Mouse (Mus musculus) megakaryocyte-erythroid progenitor cell, adult 5-6 weeks (primary cell): ENCODE measurements around the gene Camkmt. TPM values are rescaled to one million over a fixed set of nuclear protein-coding genes. Genes with fewer than 3 reads are reported as not detected.

Experiments
- ATAC-seq: replicated peaks from 2 replicates; pipeline ENCODE4 v1.8.0; 2016; ENCODE audit warnings: mild to moderate bottlenecking, inconsistent platforms; ENCODE audit not compliant: severe bottlenecking, poor library complexity, low FRiP score, low TSS enrichment
- total RNA-seq, 2 experiments: library from RNA; stranded (forward) in 1 of 2; stranded (reverse) in 1 of 2; fragments of 200-1000, 215-1000 nt in 1 of 2; fragments of >200 nt in 1 of 2; fragmentation: Nextera tagmentation in 1 of 2; gene quantifications; 2 replicates each; pipeline ENCODE4 v1.2.3; 2014 to 2017

Gene Camkmt
- total RNA-seq, 2 experiments from 2014 or later, result 3.1 to 5.6 TPM

- ATAC-seq, result no peak
Observed at GRCm38 (mm10) chr17:85159526-85159925, 69.2 kb downstream of the Camkmt start.

- no peak for ATAC-seq
Observed at GRCm38 (mm10) chr17:85160786-85161185, 70.4 kb downstream of the Camkmt start.

GRCm38 (mm10) chr17:85162569-85163271, 72.4 kb downstream of the Camkmt start:
- ATAC-seq, result no peak

- no peak for ATAC-seq
Observed at GRCm38 (mm10) chr17:85163272-85163610, 72.9 kb downstream of the Camkmt start.

GRCm38 (mm10) chr17:85168761-85169160, 78.4 kb downstream of the Camkmt start:
- ATAC-seq, result no peak

GRCm38 (mm10) chr17:85170541-85171255, 80.3 kb downstream of the Camkmt start:
- ATAC-seq, result no peak

- ATAC-seq, result no peak
Observed at GRCm38 (mm10) chr17:85171951-85172350, 81.6 kb downstream of the Camkmt start.

- no peak for ATAC-seq
Observed at GRCm38 (mm10) chr17:85177231-85177630, 86.9 kb downstream of the Camkmt start.

- ATAC-seq, result no peak
Observed at GRCm38 (mm10) chr17:85180471-85181060, 90.2 kb downstream of the Camkmt start.

- ATAC-seq, result peak; percentile 99
Observed at GRCm38 (mm10) chr17:85189227-85190127, 99.1 kb downstream of the Camkmt start.

- ATAC-seq, result no peak
Observed at GRCm38 (mm10) chr17:85190128-85190435, 99.7 kb downstream of the Camkmt start.

GRCm38 (mm10) chr17:85193294-85193693, 102.9 kb downstream of the Camkmt start:
- no peak for ATAC-seq

- no peak for ATAC-seq
Observed at GRCm38 (mm10) chr17:85198781-85199180, 108.4 kb downstream of the Camkmt start.

GRCm38 (mm10) chr17:85199321-85199720, 109.0 kb downstream of the Camkmt start:
- ATAC-seq, result no peak

- ATAC-seq, result no peak
Observed at GRCm38 (mm10) chr17:85218054-85218453, 127.7 kb downstream of the Camkmt start.

GRCm38 (mm10) chr17:85242109-85242508, 151.8 kb downstream of the Camkmt start:
- no peak for ATAC-seq

GRCm38 (mm10) chr17:85248962-85249361, 158.6 kb downstream of the Camkmt start:
- ATAC-seq, result no peak

- ATAC-seq, result no peak
Observed at GRCm38 (mm10) chr17:85249744-85250143, 159.4 kb downstream of the Camkmt start.

GRCm38 (mm10) chr17:85256930-85257329, 166.6 kb downstream of the Camkmt start:
- ATAC-seq, result no peak

- ATAC-seq, result no peak
Observed at GRCm38 (mm10) chr17:85257348-85257747, 167.0 kb downstream of the Camkmt start.
